Mouse (Mus musculus) bone marrow, adult 2 months (tissue): ENCODE measurements around the gene Dclk1.

ENCODE experiments used
- CTCF ChIP-seq: fragments of 200-500 bp; IDR thresholded peaks from 2 replicates; pipeline ENCODE4 v1.5.1; 2011; ENCODE audit warnings: low read length, control low read depth; ENCODE audit not compliant: control insufficient read depth, insufficient read depth
- POLR2A ChIP-seq: fragments of 200-500 bp; IDR thresholded peaks from 2 replicates; pipeline ENCODE4 v1.6.1; 2011; ENCODE audit warnings: low read depth, mild to moderate bottlenecking, control low read depth, low read length, borderline replicate concordance; ENCODE audit not compliant: control insufficient read depth

GRCm38 (mm10) chr3:55223862-55224261 is 18.3 kb upstream of the Dclk1 start:
- TF ChIP-seq POLR2A (no peak), CTCF (no peak)
